Mouse (Mus musculus) lung, embryonic 15.5 days (tissue): Measurements from ENCODE around the gene R3hdml. TPM values are rescaled to one million over a fixed set of nuclear protein-coding genes. Genes with fewer than 3 reads are reported as not detected.
"Not testable (repeated sequence)": the region's sequence is repeated elsewhere in the genome, so short reads cannot be mapped to it uniquely, and the experiment has no call there.

Experiments
- ATAC-seq: fragments of 200-750 bp; cut with Nextera tagmentation; 2 replicates; pipeline ENCODE4 v1.8.0; 2017; ENCODE audit warnings: moderate number of reproducible peaks, borderline replicate concordance; ENCODE audit not compliant: low FRiP score, low TSS enrichment; ENCODE audit errors: extremely low read depth
- H3K27ac ChIP-seq: fragments of 300-500 bp; sonication (generic); 2 replicates; pipeline ENCODE4 v1.5.1; 2015; ENCODE audit warnings: moderate library complexity, mild to moderate bottlenecking, inconsistent platforms
- H3K27me3 ChIP-seq: fragments of 300-500 bp; sonication (generic); 2 replicates; pipeline ENCODE4 v1.6.1; 2015; ENCODE audit warnings: inconsistent platforms
- H3K36me3 ChIP-seq: fragments of 300-500 bp; sonication (generic); 2 replicates; pipeline ENCODE4 v1.6.1; 2015; ENCODE audit warnings: inconsistent platforms
- H3K4me1 ChIP-seq: fragments of 300-500 bp; sonication (generic); 2 replicates; pipeline ENCODE4 v1.6.1; 2015; ENCODE audit warnings: inconsistent platforms
- H3K4me2 ChIP-seq: fragments of 300-500 bp; sonication (generic); 2 replicates; pipeline ENCODE4 v1.6.1; 2015; ENCODE audit warnings: inconsistent platforms, mild to moderate bottlenecking, moderate library complexity
- H3K4me3 ChIP-seq: fragments of 300-500 bp; sonication (generic); 2 replicates; pipeline ENCODE4 v1.5.1; 2015; ENCODE audit warnings: mild to moderate bottlenecking, inconsistent platforms
- H3K9ac ChIP-seq: fragments of 300-500 bp; sonication (generic); 2 replicates; pipeline ENCODE4 v1.6.1; 2015; ENCODE audit warnings: inconsistent platforms
- H3K9me3 ChIP-seq: fragments of 300-500 bp; sonication (generic); 2 replicates; pipeline ENCODE4 v1.6.1; 2016; ENCODE audit warnings: inconsistent platforms
- WGBS: fragments of 180-500 bp; shearing (Covaris S2); methylation state at CpG from one replicate; pipeline ENCODE4 v1.1.7; 2015; 5-methylcytosine and 5-hydroxymethylcytosine counted together
- polyA plus RNA-seq: library from polyadenylated mRNA; unstranded; fragments of >200 nt; fragmentation: Nextera tagmentation; extraction: Ambion mirVana; gene quantifications from 2 replicates; pipeline ENCODE4 v1.2.1, GENCODE M21; 2015

Gene R3hdml
- 0.14 TPM in 1 of 2 replicates, not detected in the other for polyA plus RNA-seq

GRCm38 (mm10) chr2:163492018-163492417 is at the start of gene R3hdml:
R3hdml (plus strand) TSS chr2:163492318.
- no peaks in the 10 kb centered on the region for H3K36me3 ChIP-seq
- H3K27me3 ChIP-seq: no peaks in the 10 kb centered on the region
- H3K9me3 ChIP-seq: no peaks in the 10 kb centered on the region
- H3K4me3 ChIP-seq: no peak within 1 kb of the TSS
- H3K9ac ChIP-seq: no peak within 1 kb of the TSS
- ATAC-seq: no peak
- no peak within 1 kb of the TSS for H3K27ac ChIP-seq
- H3K4me1 ChIP-seq: no peaks in the 10 kb centered on the region
- WGBS: 65% methylated on average over 5 of the region's 5 CpGs
- no peak within 1 kb of the TSS for H3K4me2 ChIP-seq

GRCm38 (mm10) chr2:163443543-163443942 is 48.6 kb upstream of the R3hdml start:
- peaks cover 14% of the 10 kb centered on the region for H3K27me3 ChIP-seq
- H3K4me3 ChIP-seq: no peak overlapping the region
- H3K9me3 ChIP-seq: no peaks in the 10 kb centered on the region
- H3K27ac ChIP-seq: no peak overlapping the region
- WGBS: 50% methylated on average over 6 of the region's 6 CpGs
- H3K4me1 ChIP-seq: 0 out of 2 replicates have a peak, but pooled peaks cover 2% of the 10 kb centered on the region
- ATAC-seq: no peak
- no peak overlapping the region for H3K4me2 ChIP-seq
- H3K36me3 ChIP-seq: no peaks in the 10 kb centered on the region
- no peak overlapping the region for H3K9ac ChIP-seq

GRCm38 (mm10) chr2:163444017-163444416 is 48.1 kb upstream of the R3hdml start:
- no peak overlapping the region for H3K27ac ChIP-seq
- no peaks in the 10 kb centered on the region for H3K4me1 ChIP-seq
- H3K4me2 ChIP-seq: no peak overlapping the region
- H3K27me3 ChIP-seq: peaks cover 10% of the 10 kb centered on the region
- H3K36me3 ChIP-seq: no peaks in the 10 kb centered on the region
- ATAC-seq: no peak
- H3K9ac ChIP-seq: no peak overlapping the region
- WGBS: 48% methylated on average over 7 of the region's 7 CpGs
- no peak overlapping the region for H3K4me3 ChIP-seq
- H3K9me3 ChIP-seq: no peaks in the 10 kb centered on the region

DNA sequence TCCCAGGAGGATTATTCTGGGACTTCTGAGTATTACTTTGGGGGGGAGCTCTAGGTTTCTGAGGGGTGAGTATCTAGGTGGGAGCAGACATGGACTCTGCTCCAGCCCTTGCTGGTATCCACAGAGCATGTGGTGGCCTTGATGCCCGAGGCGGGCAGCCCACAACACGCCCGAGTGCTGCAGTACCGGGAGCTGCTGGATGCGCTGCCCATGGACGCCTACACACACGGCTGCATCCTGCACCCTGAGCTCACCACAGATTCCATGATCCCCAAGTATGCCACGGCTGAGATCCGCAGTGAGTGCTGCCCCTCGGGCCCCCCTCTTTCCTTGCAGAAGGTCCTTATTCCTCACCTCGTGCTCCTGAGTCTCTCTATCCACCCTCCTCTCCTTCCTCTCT is 44.7 kb upstream of the R3hdml start:
- ATAC-seq: no peak
- 81% methylated on average over 12 of the region's 12 CpGs for WGBS
- Histone ChIP-seq H3K9ac (no peak overlapping the region), H3K27ac (no peak overlapping the region), H3K27me3 (no peaks in the 10 kb centered on the region), H3K9me3 (no peaks in the 10 kb centered on the region), H3K4me2 (no peak overlapping the region), H3K4me1 (no peaks in the 10 kb centered on the region), H3K4me3 (no peak overlapping the region), H3K36me3 (no peaks in the 10 kb centered on the region)

DNA sequence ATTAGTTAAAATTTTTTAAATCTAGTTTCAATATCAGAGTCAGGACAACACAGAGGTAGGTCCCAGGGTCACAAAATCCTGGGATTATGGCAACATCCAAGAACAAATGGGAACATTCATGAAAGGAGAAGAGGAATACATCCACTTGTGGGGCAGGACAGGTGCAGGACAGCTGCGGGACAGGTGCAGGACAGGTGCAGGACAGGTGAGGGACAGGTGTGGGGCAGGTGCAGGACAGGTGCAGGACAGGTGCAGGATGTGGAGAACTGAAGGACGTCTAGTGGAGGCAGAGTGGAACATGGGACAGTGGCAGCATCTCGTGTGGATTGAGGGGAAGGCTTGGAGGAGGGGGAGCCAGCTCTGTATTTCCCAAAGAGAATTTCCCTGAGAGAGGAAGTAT is 42.8 kb upstream of the R3hdml start:
- H3K4me3 ChIP-seq: no peak overlapping the region
- 58% methylated on average over 3 of the region's 3 CpGs for WGBS
- H3K36me3 ChIP-seq: no peaks in the 10 kb centered on the region
- H3K4me2 ChIP-seq: no peak overlapping the region
- no peaks in the 10 kb centered on the region for H3K27me3 ChIP-seq
- no peak overlapping the region for H3K27ac ChIP-seq
- no peak overlapping the region for H3K9ac ChIP-seq
- H3K9me3 ChIP-seq: no peaks in the 10 kb centered on the region
- ATAC-seq: no peak
- no peaks in the 10 kb centered on the region for H3K4me1 ChIP-seq

DNA sequence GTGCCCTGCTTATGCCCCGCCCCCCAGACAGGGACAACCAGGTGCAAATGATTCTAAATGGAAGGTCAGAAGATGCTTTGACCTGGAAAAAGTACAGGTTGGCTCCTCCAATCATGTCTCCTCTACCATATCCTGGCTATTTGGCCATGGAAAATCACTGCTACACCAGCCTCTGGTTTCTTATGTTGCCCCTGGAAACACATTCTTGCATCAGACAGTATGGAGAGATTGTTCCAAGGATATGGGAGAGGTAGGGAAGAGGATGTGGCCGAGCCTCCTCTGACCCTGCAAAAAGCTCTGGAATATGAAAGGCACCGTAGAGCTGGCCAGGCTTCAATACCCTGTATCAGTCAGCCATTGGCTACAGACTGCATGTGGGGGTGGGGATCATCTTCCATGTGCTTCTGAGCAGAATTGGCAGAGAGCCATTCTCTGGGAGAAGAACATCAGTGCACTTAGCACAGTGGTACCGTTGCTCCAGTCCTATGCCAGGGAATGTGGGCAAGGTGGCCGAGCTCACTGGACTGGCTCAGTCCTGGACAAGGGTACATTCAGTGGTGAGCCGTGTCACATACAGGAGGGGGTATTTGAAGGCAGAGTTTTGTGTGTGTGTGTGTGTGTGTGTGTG is 41.3 kb upstream of the R3hdml start:
- 48% methylated on average over 6 of the region's 6 CpGs for WGBS
- Histone ChIP-seq H3K27ac (no peak overlapping the region), H3K9ac (no peak overlapping the region), H3K27me3 (no peaks in the 10 kb centered on the region), H3K36me3 (no peaks in the 10 kb centered on the region), H3K4me2 (no peak overlapping the region), H3K4me3 (no peak overlapping the region), H3K4me1 (no peaks in the 10 kb centered on the region), H3K9me3 (no peaks in the 10 kb centered on the region)
- peak; percentile 32; the same call in 1 of the 2 replicates for ATAC-seq

DNA sequence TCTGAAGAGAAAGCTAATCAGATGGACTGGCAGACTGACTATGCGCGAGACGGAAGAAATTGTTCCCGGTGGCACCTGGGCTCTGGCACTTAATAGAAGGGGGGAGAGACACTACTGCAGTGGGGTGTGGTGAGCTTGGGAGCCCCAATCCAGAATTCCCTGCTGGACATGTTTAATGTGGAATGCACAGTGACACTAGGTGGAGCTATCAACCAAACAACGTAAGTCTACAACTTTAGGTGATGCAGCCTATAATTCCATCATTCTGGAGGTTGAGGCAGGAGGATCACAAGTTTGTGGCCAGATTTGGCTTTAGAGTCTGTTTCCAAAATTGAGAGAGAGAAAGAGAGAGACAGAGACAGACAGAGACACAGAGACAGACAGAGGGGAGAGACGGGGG is 39.4 kb upstream of the R3hdml start:
- Histone ChIP-seq H3K27me3 (no peaks in the 10 kb centered on the region), H3K27ac (no peak overlapping the region), H3K4me1 (no peaks in the 10 kb centered on the region), H3K9me3 (no peaks in the 10 kb centered on the region), H3K4me2 (no peak overlapping the region), H3K9ac (no peak overlapping the region), H3K4me3 (no peak overlapping the region), H3K36me3 (no peaks in the 10 kb centered on the region)
- no peak for ATAC-seq
- 82% methylated on average over 6 of the region's 6 CpGs for WGBS

DNA sequence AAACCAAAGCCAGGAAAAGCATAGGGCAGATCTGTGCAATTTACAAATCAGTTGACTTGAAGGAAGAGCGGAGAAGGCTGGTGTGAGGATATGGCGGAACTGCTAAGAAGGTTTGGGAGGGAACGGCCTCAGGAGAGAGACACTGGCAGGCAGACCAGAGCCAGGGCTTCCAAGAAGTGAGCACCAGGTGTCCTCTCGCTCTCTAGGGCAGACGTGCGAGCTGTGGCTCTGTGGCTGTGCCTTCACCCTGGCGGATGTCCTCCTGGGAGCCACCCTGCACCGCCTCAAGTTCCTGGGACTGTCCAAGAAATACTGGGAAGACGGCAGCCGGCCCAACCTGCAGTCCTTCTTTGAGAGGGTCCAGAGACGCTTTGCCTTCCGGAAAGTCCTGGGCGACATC is 38.7 kb upstream of the R3hdml start:
- H3K4me2 ChIP-seq: no peak overlapping the region
- ATAC-seq: no peak
- H3K27me3 ChIP-seq: no peaks in the 10 kb centered on the region
- no peak overlapping the region for H3K27ac ChIP-seq
- no peaks in the 10 kb centered on the region for H3K36me3 ChIP-seq
- no peak overlapping the region for H3K9ac ChIP-seq
- no peaks in the 10 kb centered on the region for H3K9me3 ChIP-seq
- H3K4me3 ChIP-seq: no peak overlapping the region
- no peaks in the 10 kb centered on the region for H3K4me1 ChIP-seq
- 81% methylated on average over 13 of the region's 13 CpGs for WGBS

DNA sequence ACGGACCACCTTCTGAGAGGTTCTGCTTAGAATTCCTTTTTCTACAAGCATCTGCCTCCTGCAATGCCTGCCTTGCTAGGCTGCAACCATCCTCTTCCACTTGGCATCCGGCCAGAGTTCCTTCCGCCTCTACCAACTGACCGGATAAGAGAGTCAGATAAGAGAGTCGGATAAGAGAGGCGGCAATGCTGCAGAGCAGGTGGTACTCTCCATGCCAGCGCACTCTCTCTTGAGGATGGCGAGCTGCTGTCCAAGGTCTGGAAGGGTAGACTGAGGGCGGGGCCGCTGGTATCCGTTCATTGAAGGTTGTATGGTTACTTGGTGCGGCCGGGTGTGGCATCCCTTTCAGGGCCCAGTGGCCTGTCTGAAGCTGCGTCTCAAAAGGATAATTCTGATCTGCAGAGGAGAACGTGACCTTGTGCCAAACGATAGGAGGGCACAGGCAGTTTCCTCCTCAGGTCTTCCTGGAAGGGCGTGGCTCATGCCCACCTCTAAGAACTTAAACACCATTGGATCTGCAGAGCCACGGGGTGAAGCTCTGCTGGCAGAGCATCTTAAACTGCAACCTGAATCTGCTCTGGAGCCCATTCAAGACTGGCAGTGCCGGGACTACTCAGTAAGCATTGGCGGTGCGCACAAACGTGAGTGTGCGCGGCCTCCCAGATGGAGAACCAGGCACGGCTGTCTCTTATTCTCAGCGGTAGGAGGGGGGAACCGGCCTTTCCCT is 33.4 kb upstream of the R3hdml start:
- Histone ChIP-seq H3K9me3 (no peaks in the 10 kb centered on the region), H3K4me2 (no peak overlapping the region), H3K9ac (no peak overlapping the region), H3K4me1 (no peaks in the 10 kb centered on the region), H3K4me3 (no peak overlapping the region), H3K27ac (no peak overlapping the region), H3K27me3 (peaks cover 6% of the 10 kb centered on the region; the same call in 1 of the 2 replicates), H3K36me3 (no peaks in the 10 kb centered on the region)
- 0 out of 2 replicates have a peak, but pooled peaks have one; percentile 35 for ATAC-seq
- WGBS: 35% methylated on average over 27 of the region's 27 CpGs

- no peaks in the 10 kb centered on the region for H3K4me1 ChIP-seq
- no peak for ATAC-seq
- no peak overlapping the region for H3K27ac ChIP-seq
- no peak overlapping the region for H3K4me3 ChIP-seq
- peaks cover 6% of the 10 kb centered on the region; the same call in 1 of the 2 replicates for H3K27me3 ChIP-seq
- no peaks in the 10 kb centered on the region for H3K9me3 ChIP-seq
- H3K36me3 ChIP-seq: no peaks in the 10 kb centered on the region
- H3K4me2 ChIP-seq: no peak overlapping the region
- no peak overlapping the region for H3K9ac ChIP-seq
- 40% methylated on average over 10 of the region's 10 CpGs for WGBS
Observed at GRCm38 (mm10) chr2:163459380-163459779, 32.7 kb upstream of the R3hdml start.

GRCm38 (mm10) chr2:163460622-163461021 is 31.5 kb upstream of the R3hdml start:
- Histone ChIP-seq H3K27ac (no peak overlapping the region), H3K9ac (no peak overlapping the region), H3K4me3 (no peak overlapping the region), H3K9me3 (no peaks in the 10 kb centered on the region), H3K4me2 (no peak overlapping the region), H3K4me1 (no peaks in the 10 kb centered on the region), H3K27me3 (peaks cover 6% of the 10 kb centered on the region; the same call in 1 of the 2 replicates), H3K36me3 (no peaks in the 10 kb centered on the region)
- no peak for ATAC-seq
- 77% methylated on average over 8 of the region's 8 CpGs for WGBS

- H3K4me3 ChIP-seq, H3K9ac ChIP-seq, ATAC-seq, H3K9me3 ChIP-seq, H3K27me3 ChIP-seq, H3K4me2 ChIP-seq, H3K27ac ChIP-seq, H3K4me1 ChIP-seq, H3K36me3 ChIP-seq: not testable (repeated sequence)
- WGBS: 94% methylated on average over 9 of the region's 9 CpGs
Observed at GRCm38 (mm10) chr2:163461307-163461706, 30.8 kb upstream of the R3hdml start.
